Mouse (Mus musculus) neural tube, embryonic 11.5 days (tissue): ENCODE results near the gene Mstn. TPM values are rescaled to one million over a fixed set of nuclear protein-coding genes. Genes with fewer than 3 reads are reported as not detected.

ENCODE experiments used
- ATAC-seq: fragments of 200-750 bp; cut with Nextera tagmentation; 2 replicates; pipeline ENCODE4 v1.8.0; 2017; ENCODE audit warnings: moderate number of reproducible peaks, mild to moderate bottlenecking, moderate TSS enrichment, moderate library complexity; ENCODE audit not compliant: insufficient read depth, low FRiP score, low TSS enrichment
- DNase-seq: peaks from one replicate; pipeline ENCODE4 v3.0.0-alpha.2; 2015; ENCODE audit warnings: low spot score
- H3K27ac ChIP-seq: fragments of 300-500 bp; sonication (generic); 2 replicates; pipeline ENCODE4 v1.5.1; 2014; ENCODE audit warnings: low read depth, mild to moderate bottlenecking, low read length
- H3K27me3 ChIP-seq: fragments of 300-500 bp; sonication (generic); 2 replicates; pipeline ENCODE4 v1.6.1; 2014; ENCODE audit warnings: mild to moderate bottlenecking, low read length, mixed read lengths; ENCODE audit not compliant: control insufficient read depth, insufficient read depth
- H3K36me3 ChIP-seq: fragments of 300-500 bp; sonication (generic); 2 replicates; pipeline ENCODE4 v1.6.1; 2014; ENCODE audit warnings: mild to moderate bottlenecking, low read length, moderate library complexity, mixed read lengths; ENCODE audit not compliant: control insufficient read depth, insufficient read depth
- H3K4me1 ChIP-seq: fragments of 300-500 bp; sonication (generic); 2 replicates; pipeline ENCODE4 v1.6.1; 2014; ENCODE audit warnings: low read length, mixed read lengths; ENCODE audit not compliant: control insufficient read depth, insufficient read depth
- H3K4me2 ChIP-seq: fragments of 300-500 bp; sonication (generic); 2 replicates; pipeline ENCODE4 v1.6.1; 2014; ENCODE audit warnings: low read depth, mild to moderate bottlenecking, moderate library complexity
- H3K4me3 ChIP-seq: fragments of 300-500 bp; sonication (generic); 2 replicates; pipeline ENCODE4 v1.5.1; 2014; ENCODE audit warnings: low read depth, low read length
- H3K9ac ChIP-seq: fragments of 300-500 bp; sonication (generic); 2 replicates; pipeline ENCODE4 v1.6.1; 2014; ENCODE audit warnings: mild to moderate bottlenecking, low read length
- H3K9me3 ChIP-seq: fragments of 300-500 bp; sonication (generic); 2 replicates; pipeline ENCODE4 v1.6.1; 2016; ENCODE audit warnings: low read length; ENCODE audit not compliant: control insufficient read depth
- WGBS: fragments of 180-500 bp; shearing (Covaris S2); extraction: QIAGEN DNeasy Blood & Tissue Kit; methylation state at CpG from one replicate; pipeline ENCODE4 v1.1.7; 2014; 5-methylcytosine and 5-hydroxymethylcytosine counted together
- polyA plus RNA-seq: library from polyadenylated mRNA; unstranded; fragments of >200 nt; fragmentation: Nextera tagmentation; extraction: Ambion mirVana; gene quantifications from 2 replicates; pipeline ENCODE4 v1.2.1, GENCODE M21; 2014

The Mstn gene
- polyA plus RNA-seq, 1 experiment from 2014 or later: 11.2 TPM

- Histone ChIP-seq H3K4me3 (no peak overlapping the region), H3K9ac (no peak overlapping the region), H3K27me3 (no peaks in the 10 kb centered on the region), H3K4me1 (no peaks in the 10 kb centered on the region), H3K27ac (no peak overlapping the region), H3K36me3 (no peaks in the 10 kb centered on the region), H3K9me3 (no peaks in the 10 kb centered on the region), H3K4me2 (no peak overlapping the region)
- peak; percentile 65 for DNase-seq
- 59% methylated on average over 9 of the region's 9 CpGs for WGBS
- ATAC-seq: peak; percentile 56; the same call in 1 of the 2 replicates
Observed at GRCm38 (mm10) chr1:53053087-53054022, 8.1 kb upstream of the Mstn start.

DNA sequence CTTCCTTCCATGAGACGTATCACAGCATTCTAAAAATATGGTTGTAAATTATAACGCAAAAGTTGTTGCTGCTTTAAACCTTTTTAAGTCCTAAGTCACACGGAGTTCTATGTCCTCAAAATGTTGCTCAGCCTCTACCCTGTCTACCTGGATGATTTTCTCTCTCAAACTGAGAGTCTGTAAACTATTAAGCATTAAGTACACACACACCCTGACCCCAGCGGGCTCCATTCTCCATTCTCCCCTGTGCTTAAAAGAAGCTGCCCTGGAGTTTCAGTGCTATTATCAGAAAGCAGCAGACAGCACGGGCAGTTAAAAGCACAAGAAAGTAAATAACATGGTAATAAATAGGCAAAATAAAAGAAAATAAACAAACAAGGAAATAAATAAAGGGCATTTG, 2.3 kb upstream of the Mstn start:
- no peak for DNase-seq

GRCm38 (mm10) chr1:53060499-53060898, 941 bp upstream of the Mstn start:
- Histone ChIP-seq H3K27me3 (no peaks in the 10 kb centered on the region), H3K4me2 (no peak overlapping the region), H3K9ac (no peak overlapping the region), H3K9me3 (no peaks in the 10 kb centered on the region), H3K27ac (no peak overlapping the region), H3K36me3 (no peaks in the 10 kb centered on the region), H3K4me1 (no peaks in the 10 kb centered on the region), H3K4me3 (no peak overlapping the region)
- WGBS: 59% methylated on average over 8 of the region's 8 CpGs
- ATAC-seq (peak; percentile 38; the same call in 1 of the 2 replicates), DNase-seq (no peak)

More for the DNA sequence above, 2.3 kb upstream of the Mstn start:
- Histone ChIP-seq H3K9ac (no peak overlapping the region), H3K4me2 (no peak overlapping the region), H3K27ac (no peak overlapping the region), H3K36me3 (no peaks in the 10 kb centered on the region), H3K4me3 (no peak overlapping the region), H3K4me1 (no peaks in the 10 kb centered on the region), H3K27me3 (no peaks in the 10 kb centered on the region), H3K9me3 (no peaks in the 10 kb centered on the region)
- no peak for ATAC-seq
- WGBS: 67% methylated on average over 5 of the region's 5 CpGs

DNA sequence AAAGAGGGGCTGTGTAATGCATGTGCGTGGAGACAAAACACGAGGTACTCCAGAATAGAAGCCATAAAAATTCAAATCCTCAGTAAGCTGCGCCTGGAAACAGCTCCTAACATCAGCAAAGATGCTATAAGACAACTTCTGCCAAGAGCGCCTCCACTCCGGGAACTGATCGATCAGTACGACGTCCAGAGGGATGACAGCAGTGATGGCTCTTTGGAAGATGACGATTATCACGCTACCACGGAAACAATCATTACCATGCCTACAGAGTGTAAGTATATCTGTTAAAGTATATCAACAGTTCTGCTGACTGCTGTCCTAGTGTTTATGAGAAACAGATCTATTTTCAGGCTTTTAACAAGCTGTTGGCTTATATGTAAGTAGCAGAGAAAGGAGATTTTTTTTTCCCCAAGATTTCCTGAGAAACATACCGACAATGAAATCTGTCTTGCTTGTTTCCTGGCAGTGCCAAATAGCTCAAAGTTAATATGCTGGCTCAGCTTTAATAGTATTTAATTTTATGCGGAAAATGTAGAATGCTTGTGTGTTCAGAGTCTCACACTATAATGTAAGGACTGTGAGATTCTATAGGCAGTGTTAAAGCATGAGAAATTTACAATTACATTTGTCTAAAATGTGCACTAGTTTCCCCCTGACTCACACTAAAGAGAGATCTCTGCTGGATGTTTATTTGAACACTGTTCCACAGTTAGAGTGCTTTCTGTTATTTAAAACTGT, 600 bp downstream of the Mstn start:
- Histone ChIP-seq H3K27me3 (no peaks in the 10 kb centered on the region), H3K4me3 (no peak overlapping the region), H3K36me3 (no peaks in the 10 kb centered on the region), H3K9me3 (no peaks in the 10 kb centered on the region), H3K4me2 (no peak overlapping the region), H3K4me1 (no peaks in the 10 kb centered on the region), H3K27ac (no peak overlapping the region), H3K9ac (no peak overlapping the region)
- no peak for DNase-seq
- ATAC-seq: no peak
- 71% methylated on average over 13 of the region's 13 CpGs for WGBS

DNA sequence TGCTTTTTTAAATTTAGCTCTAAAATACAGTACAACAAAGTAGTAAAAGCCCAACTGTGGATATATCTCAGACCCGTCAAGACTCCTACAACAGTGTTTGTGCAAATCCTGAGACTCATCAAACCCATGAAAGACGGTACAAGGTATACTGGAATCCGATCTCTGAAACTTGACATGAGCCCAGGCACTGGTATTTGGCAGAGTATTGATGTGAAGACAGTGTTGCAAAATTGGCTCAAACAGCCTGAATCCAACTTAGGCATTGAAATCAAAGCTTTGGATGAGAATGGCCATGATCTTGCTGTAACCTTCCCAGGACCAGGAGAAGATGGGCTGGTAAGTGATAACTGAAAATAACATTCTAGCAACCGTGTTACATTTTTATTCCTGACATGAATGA, 2.5 kb downstream of the Mstn start:
- DNase-seq (no peak), ATAC-seq (no peak)
- no peak overlapping the region for H3K27ac ChIP-seq
- no peaks in the 10 kb centered on the region for H3K9me3 ChIP-seq
- 89% methylated on average over 4 of the region's 4 CpGs for WGBS
- H3K4me3 ChIP-seq: no peak overlapping the region
- H3K36me3 ChIP-seq: no peaks in the 10 kb centered on the region
- no peaks in the 10 kb centered on the region for H3K27me3 ChIP-seq
- H3K4me2 ChIP-seq: no peak overlapping the region
- no peak overlapping the region for H3K9ac ChIP-seq
- H3K4me1 ChIP-seq: no peaks in the 10 kb centered on the region

DNA sequence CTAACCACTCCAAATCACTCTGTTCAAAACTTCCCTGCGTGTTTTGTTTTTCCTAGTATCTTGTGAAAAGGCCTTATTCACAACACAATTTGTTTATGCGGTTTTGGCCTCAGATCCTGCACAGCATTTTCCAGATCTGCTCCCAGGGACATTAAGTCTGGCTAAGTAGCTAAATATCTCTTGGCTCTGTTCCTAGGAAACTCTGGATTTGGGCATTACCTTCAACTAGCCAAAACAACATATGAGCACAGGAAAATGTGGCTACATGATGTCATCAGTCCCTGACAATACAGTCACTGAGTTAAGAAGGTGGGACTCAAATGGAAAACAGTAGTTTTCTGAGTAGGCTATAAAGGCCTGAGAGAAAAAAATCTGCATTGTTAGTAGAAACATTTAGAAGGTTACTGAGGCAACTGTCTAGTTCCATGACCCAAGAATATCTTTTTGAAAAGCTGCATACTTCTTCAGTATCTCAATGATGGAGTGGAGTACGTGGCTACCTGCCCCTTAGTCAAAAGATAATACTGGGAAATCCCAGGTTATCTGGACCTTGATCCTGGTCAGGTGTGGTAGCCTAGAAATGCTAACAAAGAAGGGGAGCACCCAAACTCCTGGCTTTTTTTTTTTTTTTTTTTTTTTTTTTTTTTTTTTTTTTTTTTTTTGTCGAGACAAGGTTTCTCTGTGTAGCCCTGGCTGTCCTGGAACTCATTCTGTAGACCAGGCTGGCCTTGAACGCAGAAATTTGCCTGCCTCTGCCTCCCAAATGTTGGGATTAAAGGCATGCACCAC, 8.5 kb downstream of the Mstn start:
- no peak overlapping the region for H3K9ac ChIP-seq
- H3K4me2 ChIP-seq: no peak overlapping the region
- no peaks in the 10 kb centered on the region for H3K27me3 ChIP-seq
- H3K4me1 ChIP-seq: no peaks in the 10 kb centered on the region
- DNase-seq (no peak), ATAC-seq (no peak)
- no peaks in the 10 kb centered on the region for H3K36me3 ChIP-seq
- no peak overlapping the region for H3K4me3 ChIP-seq
- 84% methylated on average over 5 of the region's 5 CpGs for WGBS
- no peaks in the 10 kb centered on the region for H3K9me3 ChIP-seq
- H3K27ac ChIP-seq: no peak overlapping the region

- no peaks in the 10 kb centered on the region for H3K36me3 ChIP-seq
- ATAC-seq (no peak), DNase-seq (no peak)
- no peaks in the 10 kb centered on the region for H3K9me3 ChIP-seq
- no peaks in the 10 kb centered on the region for H3K27me3 ChIP-seq
- no peak overlapping the region for H3K4me2 ChIP-seq
- H3K4me3 ChIP-seq: no peak overlapping the region
- no peaks in the 10 kb centered on the region for H3K4me1 ChIP-seq
- WGBS: 88% methylated on average over 1 of the region's 1 CpGs
- H3K9ac ChIP-seq: no peak overlapping the region
- no peak overlapping the region for H3K27ac ChIP-seq
Observed at GRCm38 (mm10) chr1:53070664-53071175, 9.3 kb downstream of the Mstn start.

GRCm38 (mm10) chr1:53076656-53077055, 15.2 kb downstream of the Mstn start:
- Histone ChIP-seq H3K27me3 (no peaks in the 10 kb centered on the region), H3K4me1 (no peaks in the 10 kb centered on the region), H3K9me3 (no peaks in the 10 kb centered on the region), H3K9ac (no peak overlapping the region), H3K4me2 (no peak overlapping the region), H3K4me3 (no peak overlapping the region), H3K36me3 (no peaks in the 10 kb centered on the region), H3K27ac (no peak overlapping the region)
- DNase-seq (no peak), ATAC-seq (no peak)
- 88% methylated on average over 3 of the region's 3 CpGs for WGBS
